Mouse (Mus musculus) heart, adult 2 months (tissue): ENCODE results near the gene Slc9a9. TPM values are rescaled to one million over a fixed set of nuclear protein-coding genes. Genes with fewer than 3 reads are reported as not detected.
A peak's percentile ranks its signal among the peaks of the same experiment; 100 is the strongest.

Experiments
- DNase-seq, 2 experiments: peaks; one replicate each; pipeline ENCODE4 v3.0.0; 2021
- H3K27ac ChIP-seq: fragments of 200-600 bp; 2 replicates; pipeline ENCODE4 v1.8.1; 2022
- H3K27me3 ChIP-seq: fragments of 200-500 bp; 2 replicates; pipeline ENCODE4 v1.6.1; 2012; ENCODE audit warnings: mild to moderate bottlenecking, low read length, inconsistent platforms, mixed read lengths; ENCODE audit not compliant: control insufficient read depth, insufficient read depth
- H3K36me3 ChIP-seq: fragments of 200-500 bp; 2 replicates; pipeline ENCODE4 v1.6.1; 2012; ENCODE audit warnings: low read length, inconsistent platforms; ENCODE audit not compliant: control insufficient read depth, insufficient read depth
- H3K4me1 ChIP-seq: fragments of 200-500 bp; 2 replicates; pipeline ENCODE4 v1.6.1; 2011; ENCODE audit warnings: low read length; ENCODE audit not compliant: control insufficient read depth, insufficient read depth
- H3K4me3 ChIP-seq: fragments of 200-600 bp; 2 replicates; pipeline ENCODE4 v1.8.1; 2022
- H3K79me2 ChIP-seq: fragments of 200-500 bp; replicated peaks from 2 replicates; pipeline ENCODE4 v1.6.1; 2012; ENCODE audit warnings: mild to moderate bottlenecking, inconsistent platforms, low read length, moderate library complexity, mixed read lengths; ENCODE audit not compliant: control insufficient read depth, insufficient read depth
- H3K9ac ChIP-seq: fragments of 200-500 bp; 2 replicates; pipeline ENCODE4 v1.6.1; 2012; ENCODE audit warnings: low read depth, mild to moderate bottlenecking, control low read depth, inconsistent platforms, low read length, mixed read lengths
- CTCF ChIP-seq: fragments of 200-600 bp; IDR thresholded peaks from 2 replicates; pipeline ENCODE4 v1.8.1; 2022; ENCODE audit warnings: antibody characterized with exemption, mild to moderate bottlenecking, moderate library complexity
- EP300 ChIP-seq: fragments of 200-500 bp; IDR thresholded peaks from 2 replicates; pipeline ENCODE4 v1.6.1; 2011; ENCODE audit warnings: low read depth, low read length, control low read depth; ENCODE audit not compliant: insufficient read depth
- POLR2A ChIP-seq: fragments of 200-500 bp; IDR thresholded peaks from 2 replicates; pipeline ENCODE4 v1.6.1; 2011; ENCODE audit warnings: mild to moderate bottlenecking, low read depth, low read length, control low read depth; ENCODE audit not compliant: insufficient read depth
- WGBS: fragments of 180-500 bp; shearing (Covaris S2); methylation state at CpG from one replicate; pipeline ENCODE4 v1.1.7; 2018; 5-methylcytosine and 5-hydroxymethylcytosine counted together
- intact Hi-C: fragments of 180-260 bp; cut with DNase I; formaldehyde crosslinking; loops from one replicate; pipeline ENCODE4 v1.15.1; 2025
- polyA plus RNA-seq: library from polyadenylated mRNA; depleted of rRNA; stranded (reverse); fragments of >200 nt; gene quantifications from 2 replicates; pipeline ENCODE4 v1.2.3, GENCODE M21; 2012
- total RNA-seq, 2 experiments: library from RNA; stranded (reverse); gene quantifications; 2 replicates each; pipeline ENCODE4 v1.2.3; 2021

The Slc9a9 gene
- total and polyA plus RNA-seq, 3 experiments, result 1.9 to 2.2 (median 2.0) TPM

DNA sequence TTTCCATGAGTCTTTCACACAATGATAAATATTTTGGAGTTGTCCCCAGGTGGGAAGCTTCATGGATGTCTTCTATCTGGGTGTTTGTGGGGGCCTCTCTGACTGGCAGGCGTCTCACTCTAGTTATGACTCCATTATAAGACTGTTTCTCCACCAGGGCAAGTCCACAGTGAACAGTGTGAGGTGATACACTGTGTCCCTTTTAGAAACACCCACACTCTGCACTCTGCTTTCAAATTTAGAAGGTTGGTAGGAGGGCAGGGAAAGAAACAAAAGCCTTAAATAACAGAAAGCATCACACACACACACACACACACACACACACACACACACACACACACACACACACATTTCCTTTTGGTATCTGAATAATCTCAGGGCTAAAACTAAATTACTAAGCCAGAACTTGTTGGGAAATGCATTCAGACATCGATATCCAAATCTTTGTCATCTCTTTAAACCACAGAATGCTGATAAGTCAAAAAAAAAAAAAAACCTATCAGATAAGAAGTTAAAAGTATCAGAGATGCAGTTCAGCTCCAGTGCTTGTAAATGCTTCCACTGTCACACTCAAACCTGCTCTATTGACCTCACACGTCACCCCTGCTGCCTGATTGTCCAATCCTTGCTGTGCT, 8.4 kb downstream of the Slc9a9 start:
- H3K4me1 ChIP-seq, result no peaks in the 10 kb centered on the region; the same call in 1 of the 2 replicates
- 81% methylated on average over 3 of the region's 3 CpGs for WGBS
- no peak for DNase-seq
- H3K4me3 ChIP-seq, result no peak overlapping the region
- TF ChIP-seq POLR2A (no peak), EP300 (no peak), CTCF (no peak)
- no peaks in the 10 kb centered on the region for H3K79me2 ChIP-seq
- no peaks in the 10 kb centered on the region for H3K36me3 ChIP-seq
- no peak overlapping the region for H3K9ac ChIP-seq
- intact Hi-C loops, result no loop called here
- H3K27ac ChIP-seq, result no peak overlapping the region
- H3K27me3 ChIP-seq, result no peaks in the 10 kb centered on the region

DNA sequence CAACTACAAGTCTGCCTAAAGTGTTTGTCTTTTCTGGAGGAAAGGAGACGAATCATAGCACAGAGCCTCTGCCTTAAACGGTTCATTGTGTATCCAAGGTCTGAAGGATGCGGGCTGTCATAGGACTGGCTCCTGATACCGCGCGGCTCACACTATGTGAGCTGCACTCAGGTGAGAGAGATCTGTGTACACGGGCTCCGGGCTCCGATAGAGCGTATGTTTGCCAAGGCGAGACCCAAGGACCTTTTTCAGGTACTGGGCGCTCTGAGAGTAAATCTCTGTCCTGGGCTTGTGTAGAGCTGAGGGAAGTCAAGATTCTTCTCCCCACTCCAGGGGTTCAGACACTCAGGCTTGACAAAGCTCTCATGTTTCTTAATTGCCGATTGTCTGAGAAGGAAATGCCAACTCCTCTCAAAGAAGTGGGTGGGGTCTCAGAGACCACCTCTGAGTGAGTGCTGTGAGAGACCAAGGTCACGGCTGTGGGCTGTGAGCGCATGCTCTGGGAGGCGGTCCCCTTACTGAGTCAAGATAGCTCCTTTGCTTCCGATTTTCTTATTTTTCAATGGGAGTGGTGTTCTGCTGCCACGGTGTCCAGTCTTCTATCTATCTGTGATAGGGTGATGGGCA, 10.9 kb downstream of the Slc9a9 start:
- WGBS, result 76% methylated on average over 18 of the region's 18 CpGs
- DNase-seq, result no peak
- H3K79me2 ChIP-seq, result no peaks in the 10 kb centered on the region
- no peak for TF ChIP-seq CTCF
- no peak for TF ChIP-seq POLR2A
- no peak for TF ChIP-seq EP300
- intact Hi-C loops, result no loop called here
- no peaks in the 10 kb centered on the region for H3K36me3 ChIP-seq
- no peaks in the 10 kb centered on the region; the same call in 1 of the 2 replicates for H3K4me1 ChIP-seq
- H3K9ac ChIP-seq, result no peak overlapping the region
- H3K27ac ChIP-seq, result no peak overlapping the region
- H3K4me3 ChIP-seq, result no peak overlapping the region
- no peaks in the 10 kb centered on the region for H3K27me3 ChIP-seq

- peak; percentile 57 to 73 for DNase-seq
- H3K27ac ChIP-seq, result no peak overlapping the region
- H3K4me1 ChIP-seq, result no peaks in the 10 kb centered on the region; the same call in 1 of the 2 replicates
- no peak overlapping the region for H3K4me3 ChIP-seq
- no peak overlapping the region for H3K9ac ChIP-seq
- WGBS, result 64% methylated on average over 8 of the region's 8 CpGs
- intact Hi-C loops, result no loop called here
- H3K36me3 ChIP-seq, result no peaks in the 10 kb centered on the region
- no peaks in the 10 kb centered on the region for H3K79me2 ChIP-seq
- no peak for TF ChIP-seq EP300
- TF ChIP-seq POLR2A, result no peak
- no peak for TF ChIP-seq CTCF
- H3K27me3 ChIP-seq, result no peaks in the 10 kb centered on the region
These were observed 11.4 kb downstream of the Slc9a9 start for GRCm38 (mm10) chr9:94681095-94681487.

DNA sequence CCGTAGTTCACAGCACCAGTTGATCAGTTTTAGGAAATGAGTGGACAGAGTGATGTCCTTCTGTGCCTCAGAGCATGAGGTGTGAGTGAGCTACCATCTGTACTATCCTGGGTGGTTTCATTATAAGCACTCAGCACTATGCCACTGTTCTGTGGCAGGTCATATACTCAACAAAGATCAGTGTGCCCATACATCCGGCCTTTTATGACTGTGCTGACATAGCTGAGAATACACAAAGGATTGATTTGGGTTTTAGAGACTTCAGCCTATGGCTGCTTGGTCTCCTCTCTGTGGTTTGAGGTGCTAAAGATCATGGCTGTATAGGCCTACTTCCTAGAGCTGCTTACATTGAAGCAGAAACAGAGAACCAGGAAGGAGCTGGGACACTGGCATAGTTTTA, 12.6 kb downstream of the Slc9a9 start:
- H3K36me3 ChIP-seq, result no peaks in the 10 kb centered on the region
- H3K4me1 ChIP-seq, result no peaks in the 10 kb centered on the region; the same call in 1 of the 2 replicates
- H3K27me3 ChIP-seq, result no peaks in the 10 kb centered on the region
- no peak overlapping the region for H3K4me3 ChIP-seq
- intact Hi-C loops, result no loop called here
- no peak for DNase-seq
- no peak overlapping the region for H3K27ac ChIP-seq
- no peak overlapping the region for H3K9ac ChIP-seq
- TF ChIP-seq EP300, result no peak
- 86% methylated on average over 2 of the region's 2 CpGs for WGBS
- no peaks in the 10 kb centered on the region for H3K79me2 ChIP-seq

DNA sequence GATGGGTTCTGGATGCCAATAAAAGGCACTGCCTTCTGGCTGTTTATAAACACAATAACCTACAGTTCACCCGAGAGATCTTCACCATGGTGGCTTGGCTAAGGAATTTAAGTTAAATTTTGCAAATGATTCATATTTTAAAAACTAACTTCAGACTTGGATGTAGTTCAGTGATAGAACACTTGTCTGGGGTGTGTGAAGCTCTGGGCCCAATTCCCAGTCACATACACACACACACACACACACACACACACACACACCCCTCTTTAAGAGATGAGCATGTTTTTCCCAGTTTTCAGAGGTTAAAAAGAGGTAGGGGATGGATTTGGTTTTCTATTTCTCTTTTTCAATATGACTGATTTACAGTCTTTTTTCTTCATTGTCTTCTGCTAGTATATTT, 15.9 kb downstream of the Slc9a9 start:
- WGBS, result 78% methylated on average over 1 of the region's 1 CpGs
- no peaks in the 10 kb centered on the region for H3K79me2 ChIP-seq
- intact Hi-C loops, result no loop called here
- TF ChIP-seq CTCF (no peak), POLR2A (no peak), EP300 (no peak)
- no peak overlapping the region for H3K27ac ChIP-seq
- H3K36me3 ChIP-seq, result no peaks in the 10 kb centered on the region
- no peak overlapping the region for H3K4me3 ChIP-seq
- no peaks in the 10 kb centered on the region for H3K27me3 ChIP-seq
- no peak overlapping the region for H3K9ac ChIP-seq
- DNase-seq, result no peak
- no peaks in the 10 kb centered on the region; the same call in 1 of the 2 replicates for H3K4me1 ChIP-seq

- no peak overlapping the region for H3K27ac ChIP-seq
- no peak overlapping the region for H3K4me3 ChIP-seq
- no peaks in the 10 kb centered on the region for H3K79me2 ChIP-seq
- H3K27me3 ChIP-seq, result no peaks in the 10 kb centered on the region
- DNase-seq, result no peak
- 89% methylated on average over 2 of the region's 2 CpGs for WGBS
- TF ChIP-seq POLR2A (no peak), EP300 (no peak), CTCF (no peak)
- H3K4me1 ChIP-seq, result no peaks in the 10 kb centered on the region; the same call in 1 of the 2 replicates
- no peak overlapping the region for H3K9ac ChIP-seq
- H3K36me3 ChIP-seq, result no peaks in the 10 kb centered on the region
- intact Hi-C loops, result no loop called here
These were observed 16.7 kb downstream of the Slc9a9 start for GRCm38 (mm10) chr9:94686380-94686779.
